Mouse (Mus musculus) heart, embryonic 11.5 days (tissue): Measurements from ENCODE around the gene Gm20388. TPM values are rescaled to one million over a fixed set of nuclear protein-coding genes. Genes with fewer than 3 reads are reported as not detected.

ENCODE experiments used
- ATAC-seq: fragments of 200-750 bp; cut with Nextera tagmentation; replicated peaks from 2 replicates; pipeline ENCODE4 v1.8.0; 2017; ENCODE audit warnings: moderate library complexity; ENCODE audit not compliant: insufficient number of reproducible peaks, low FRiP score, low TSS enrichment
- H3K27ac ChIP-seq: fragments of 300-500 bp; sonication (generic); 2 replicates; pipeline ENCODE4 v1.5.1; 2014; ENCODE audit warnings: mild to moderate bottlenecking, low read depth, low read length
- H3K27me3 ChIP-seq: fragments of 300-500 bp; sonication (generic); 2 replicates; pipeline ENCODE4 v1.6.1; 2014; ENCODE audit warnings: mild to moderate bottlenecking, low read length, mixed read lengths; ENCODE audit not compliant: control insufficient read depth, insufficient read depth
- H3K36me3 ChIP-seq: fragments of 300-500 bp; sonication (generic); 2 replicates; pipeline ENCODE4 v1.6.1; 2014; ENCODE audit warnings: mild to moderate bottlenecking, low read length, moderate library complexity, mixed read lengths; ENCODE audit not compliant: control insufficient read depth, insufficient read depth
- H3K4me1 ChIP-seq: fragments of 300-500 bp; sonication (generic); 2 replicates; pipeline ENCODE4 v1.6.1; 2014; ENCODE audit warnings: low read length; ENCODE audit not compliant: control insufficient read depth, insufficient read depth
- H3K4me2 ChIP-seq: fragments of 300-500 bp; sonication (generic); 2 replicates; pipeline ENCODE4 v1.6.1; 2014; ENCODE audit warnings: mild to moderate bottlenecking, moderate library complexity
- H3K4me3 ChIP-seq: fragments of 300-500 bp; sonication (generic); 2 replicates; pipeline ENCODE4 v1.5.1; 2014; ENCODE audit warnings: low read depth, low read length
- H3K9ac ChIP-seq: fragments of 300-500 bp; sonication (generic); 2 replicates; pipeline ENCODE4 v1.6.1; 2014; ENCODE audit warnings: mild to moderate bottlenecking, low read depth, low read length, moderate library complexity
- H3K9me3 ChIP-seq: fragments of 300-500 bp; sonication (generic); replicated peaks from 2 replicates; pipeline ENCODE4 v1.6.1; 2016; ENCODE audit warnings: low read length; ENCODE audit not compliant: control insufficient read depth
- WGBS: fragments of 180-500 bp; shearing (Covaris S2); extraction: QIAGEN DNeasy Blood & Tissue Kit; methylation state at CpG from one replicate; pipeline ENCODE4 v1.1.7; 2014; ENCODE audit not compliant: insufficient replicate concordance; 5-methylcytosine and 5-hydroxymethylcytosine counted together
- polyA plus RNA-seq: library from polyadenylated mRNA; unstranded; fragments of >200 nt; fragmentation: Nextera tagmentation; extraction: Ambion mirVana; gene quantifications from 2 replicates; pipeline ENCODE4 v1.2.1, GENCODE M21; 2014

Gene Gm20388
- polyA plus RNA-seq, 1 experiment from 2014 or later: 6.4 TPM

DNA sequence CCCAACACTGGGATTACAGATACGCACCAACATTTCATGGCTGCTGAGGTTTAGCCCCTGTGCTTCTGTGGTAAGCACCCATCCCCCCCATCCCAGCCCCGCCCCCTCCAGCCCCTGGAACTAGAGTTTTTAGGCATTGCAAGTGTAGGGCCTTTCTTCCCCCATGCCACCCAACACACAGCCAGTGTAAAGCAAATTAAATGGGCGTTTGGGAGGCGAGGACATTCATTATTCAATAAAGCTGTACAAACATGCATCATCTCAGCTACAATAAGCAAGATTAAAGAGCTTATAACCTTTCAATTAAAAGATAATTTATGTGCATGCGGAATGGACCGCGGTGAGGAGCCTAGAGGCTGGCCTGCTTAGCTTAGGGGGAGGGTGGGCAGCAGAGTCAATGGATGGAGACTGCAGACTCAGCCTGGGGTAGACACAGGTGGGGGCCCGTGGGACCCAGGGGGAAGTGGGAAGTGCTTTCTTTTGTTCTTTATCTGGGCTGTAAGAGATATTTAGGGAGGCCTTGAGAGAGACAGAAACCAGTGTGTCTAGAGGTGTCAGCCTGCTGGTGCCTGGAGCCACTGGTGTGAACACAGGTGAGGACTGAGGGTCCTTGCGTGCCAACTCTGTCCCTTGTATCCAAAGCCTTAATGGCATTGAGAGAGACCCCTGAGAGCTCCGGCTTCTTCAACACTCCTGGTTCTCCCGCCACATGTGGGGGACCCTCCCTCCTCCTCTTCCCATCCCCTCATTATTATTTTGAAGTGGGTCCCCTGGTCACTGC is 2439.9 kb downstream of the Gm20388 start:
- H3K4me1 ChIP-seq: peaks cover 24% of the 10 kb centered on the region
- no peak overlapping the region for H3K9ac ChIP-seq
- H3K36me3 ChIP-seq: no peaks in the 10 kb centered on the region
- no peak for ATAC-seq
- 32% methylated on average over 11 of the region's 11 CpGs for WGBS
- H3K4me2 ChIP-seq: no peak overlapping the region
- no peak overlapping the region for H3K4me3 ChIP-seq
- no peaks in the 10 kb centered on the region for H3K9me3 ChIP-seq
- H3K27ac ChIP-seq: no peak overlapping the region
- peaks cover 7% of the 10 kb centered on the region for H3K27me3 ChIP-seq

DNA sequence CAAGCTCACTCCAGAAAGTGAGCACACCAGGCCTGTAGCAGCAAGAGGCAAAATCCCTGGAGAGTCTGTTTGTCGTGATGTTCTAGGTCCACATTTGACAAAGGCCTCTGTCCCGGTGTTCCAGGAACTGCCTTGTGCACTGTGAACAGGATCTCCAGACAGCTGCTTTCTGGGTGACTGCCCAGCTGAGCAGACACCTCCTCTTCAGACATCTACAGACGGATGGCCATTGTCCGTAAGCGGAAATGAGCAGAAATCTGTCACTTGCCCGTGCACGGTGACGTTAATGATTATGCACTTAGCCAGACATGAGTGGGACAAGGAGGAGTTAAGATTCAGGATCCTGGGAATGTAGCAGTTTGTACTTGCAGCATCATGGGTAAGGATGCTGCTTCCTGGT is 2443.5 kb downstream of the Gm20388 start:
- WGBS: 78% methylated on average over 8 of the region's 8 CpGs
- no peak overlapping the region for H3K27ac ChIP-seq
- H3K27me3 ChIP-seq: peaks cover 22% of the 10 kb centered on the region
- no peak for ATAC-seq
- H3K4me3 ChIP-seq: no peak overlapping the region
- no peak overlapping the region for H3K9ac ChIP-seq
- no peaks in the 10 kb centered on the region for H3K9me3 ChIP-seq
- H3K36me3 ChIP-seq: no peaks in the 10 kb centered on the region
- peaks cover 10% of the 10 kb centered on the region for H3K4me1 ChIP-seq
- no peak overlapping the region for H3K4me2 ChIP-seq

DNA sequence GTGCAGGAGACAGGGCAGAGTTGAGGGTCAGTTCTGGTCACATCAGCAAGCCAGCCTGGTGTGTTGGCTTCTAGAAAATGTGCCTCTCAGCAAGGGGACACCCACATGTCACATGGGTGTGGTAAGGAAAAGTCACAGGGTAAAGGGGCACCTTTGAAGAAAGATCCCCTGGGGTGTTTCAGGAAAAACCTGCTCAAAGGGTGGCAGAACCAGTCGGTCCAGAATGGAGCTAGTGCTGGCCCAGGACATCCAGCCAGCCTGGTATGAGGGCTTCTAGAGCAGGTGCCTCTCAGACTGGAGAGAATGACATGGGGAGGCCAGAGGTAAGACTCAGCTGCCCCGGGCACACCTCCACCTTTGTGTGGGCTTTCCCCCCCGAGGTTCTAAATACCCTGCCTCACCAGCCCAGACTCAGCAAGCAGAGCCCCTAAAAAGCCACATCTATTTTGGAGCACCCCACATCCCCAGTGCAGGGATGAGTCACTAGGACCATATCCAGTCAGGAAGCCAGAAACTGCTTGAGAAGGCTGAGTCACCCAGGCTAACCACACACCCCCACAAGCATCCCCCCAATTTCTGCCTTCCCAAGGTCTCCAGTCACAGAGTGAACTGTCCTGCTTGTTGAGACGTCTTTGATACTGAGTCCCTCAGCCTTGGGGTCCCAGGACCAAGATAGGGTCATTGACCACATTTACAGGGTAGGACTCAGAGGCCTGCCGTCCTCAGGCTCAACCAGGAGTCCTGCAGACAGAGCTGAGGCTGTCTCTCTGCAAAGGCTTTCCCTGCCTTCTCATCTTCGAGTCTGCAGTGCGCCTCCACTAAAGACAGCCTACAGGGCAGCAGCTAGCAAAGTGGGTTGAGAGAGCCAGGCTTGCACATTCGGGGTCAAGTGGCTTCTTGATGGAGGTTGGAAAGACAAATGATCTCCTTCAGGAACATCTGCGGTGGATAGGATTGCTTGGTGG is 2445.3 kb downstream of the Gm20388 start:
- Histone ChIP-seq H3K4me2 (no peak overlapping the region), H3K4me1 (no peaks in the 10 kb centered on the region), H3K36me3 (no peaks in the 10 kb centered on the region), H3K9ac (no peak overlapping the region), H3K9me3 (no peaks in the 10 kb centered on the region), H3K4me3 (no peak overlapping the region), H3K27me3 (peaks cover 22% of the 10 kb centered on the region), H3K27ac (no peak overlapping the region)
- WGBS: 60% methylated on average over 9 of the region's 9 CpGs
- ATAC-seq: no peak

DNA sequence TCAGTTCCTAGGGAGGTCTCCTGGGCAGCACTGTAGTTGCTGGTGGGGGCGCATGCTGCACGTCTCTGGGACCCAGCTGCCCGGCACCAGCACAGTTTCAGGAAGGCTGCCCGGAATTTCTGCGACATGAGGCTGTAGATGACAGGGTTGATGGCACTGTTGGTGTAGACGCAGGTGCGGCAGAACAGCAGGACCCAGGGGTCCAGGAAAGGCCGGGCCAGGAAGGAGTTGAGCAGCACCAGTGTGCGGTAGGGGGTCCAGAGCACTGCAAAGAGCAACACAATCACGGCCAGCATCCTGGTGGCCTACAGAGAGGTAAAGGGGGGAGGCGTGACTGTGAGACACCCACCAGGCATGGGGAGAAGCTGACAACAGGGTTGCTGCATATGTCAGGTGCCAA is 2446.6 kb downstream of the Gm20388 start:
- H3K36me3 ChIP-seq: no peaks in the 10 kb centered on the region
- H3K27me3 ChIP-seq: peaks cover 26% of the 10 kb centered on the region
- H3K4me2 ChIP-seq: no peak overlapping the region
- no peak for ATAC-seq
- H3K4me1 ChIP-seq: no peaks in the 10 kb centered on the region
- 56% methylated on average over 11 of the region's 11 CpGs for WGBS
- no peaks in the 10 kb centered on the region for H3K9me3 ChIP-seq
- no peak overlapping the region for H3K9ac ChIP-seq
- no peak overlapping the region for H3K4me3 ChIP-seq
- H3K27ac ChIP-seq: no peak overlapping the region

DNA sequence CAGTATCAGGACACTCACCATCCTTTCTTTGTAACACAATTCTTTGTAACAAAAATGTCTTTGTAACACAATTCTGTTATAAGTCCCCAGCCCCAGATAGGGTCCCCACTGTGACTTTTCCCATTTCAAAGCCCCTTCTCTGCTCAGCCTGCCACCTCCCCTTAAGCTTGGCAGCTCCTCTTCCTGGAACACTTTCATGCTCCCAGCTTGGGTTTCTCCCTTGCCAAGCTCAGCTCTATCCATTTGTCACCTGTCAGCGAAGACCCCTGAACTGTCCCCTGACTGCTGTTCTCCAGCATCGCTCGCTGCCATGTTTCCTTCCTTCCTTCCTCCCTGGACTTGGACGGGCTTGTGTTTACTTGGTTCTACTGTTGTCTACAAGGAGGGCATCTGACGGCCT is 2447.0 kb downstream of the Gm20388 start:
- Histone ChIP-seq H3K27me3 (peaks cover 29% of the 10 kb centered on the region), H3K27ac (no peak overlapping the region), H3K36me3 (no peaks in the 10 kb centered on the region), H3K9me3 (no peaks in the 10 kb centered on the region), H3K9ac (no peak overlapping the region), H3K4me3 (no peak overlapping the region), H3K4me2 (no peak overlapping the region), H3K4me1 (no peaks in the 10 kb centered on the region)
- WGBS: 67% methylated on average over 5 of the region's 5 CpGs
- no peak for ATAC-seq

DNA sequence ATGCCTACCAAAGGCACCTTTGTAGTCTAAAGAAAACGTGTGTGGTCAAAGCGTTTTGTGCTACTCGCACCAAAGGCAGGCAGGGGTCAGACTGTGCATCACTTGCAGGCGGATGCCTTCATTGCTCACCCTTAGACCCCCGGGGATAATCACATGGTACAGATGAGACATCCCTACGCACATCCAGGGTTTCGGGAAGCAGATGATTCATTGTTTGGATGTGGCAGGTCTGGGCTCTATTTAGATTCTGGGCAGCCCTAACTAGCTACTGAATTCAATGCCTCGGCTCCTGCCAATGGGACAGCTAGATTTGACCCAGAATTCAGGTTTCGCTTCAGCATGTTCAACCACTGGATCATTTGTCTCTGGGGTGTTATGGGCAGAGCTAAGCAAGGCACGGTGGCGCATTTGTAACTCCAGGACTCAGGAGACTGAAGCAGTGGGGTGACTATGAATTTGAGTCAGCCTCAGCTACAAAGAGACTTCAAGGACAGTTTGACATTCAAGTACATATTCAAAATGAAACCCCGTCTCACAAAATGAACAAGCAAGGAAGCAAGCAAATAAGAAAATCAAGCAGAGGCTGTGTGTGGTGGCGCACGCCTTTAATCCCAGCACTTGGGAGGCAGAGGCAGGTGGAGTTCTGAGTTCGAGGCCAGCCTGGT is 2448.6 kb downstream of the Gm20388 start:
- 77% methylated on average over 15 of the region's 15 CpGs for WGBS
- Histone ChIP-seq H3K9me3 (no peaks in the 10 kb centered on the region), H3K9ac (no peak overlapping the region), H3K4me3 (no peak overlapping the region), H3K4me2 (no peak overlapping the region), H3K4me1 (no peaks in the 10 kb centered on the region), H3K27ac (no peak overlapping the region), H3K27me3 (peaks cover 23% of the 10 kb centered on the region), H3K36me3 (no peaks in the 10 kb centered on the region)
- no peak for ATAC-seq

DNA sequence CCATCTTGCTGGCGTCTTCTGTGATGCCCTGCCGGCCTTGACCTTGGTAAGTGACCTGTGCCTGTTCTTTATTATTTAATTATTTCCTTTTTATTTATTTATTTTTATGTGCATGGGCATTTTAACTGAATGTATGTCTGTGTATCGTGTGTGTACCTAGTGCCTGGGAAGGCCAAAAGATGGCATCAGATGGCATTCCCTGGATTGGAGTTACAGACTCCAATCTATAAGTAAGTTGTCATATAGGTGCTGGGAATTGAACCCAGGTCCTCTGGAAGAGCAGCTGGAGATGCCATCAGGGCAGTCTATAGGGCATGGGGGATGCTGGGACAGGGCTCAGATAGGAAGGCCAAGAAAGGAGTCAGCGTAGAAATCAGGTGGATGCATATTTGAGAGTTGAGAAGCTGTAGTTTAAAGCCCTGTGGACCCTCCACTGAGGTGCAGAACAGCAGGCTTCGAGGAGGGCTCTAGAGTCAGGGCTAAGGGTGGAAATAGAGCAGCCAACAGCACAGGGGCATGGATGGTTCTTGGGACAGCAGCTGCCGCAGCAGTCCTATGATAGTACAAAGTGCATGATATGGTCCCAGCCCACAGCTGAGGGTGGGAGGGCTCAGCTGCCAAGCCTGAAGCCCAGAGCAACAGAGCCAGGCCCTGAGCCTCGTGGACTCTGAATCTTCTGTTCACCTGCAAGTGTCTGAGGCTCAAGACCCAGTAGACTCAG is 2450.2 kb downstream of the Gm20388 start, which contains the start of gene Trhr2:
Gene Trhr2, minus strand, starts transcription at position 51 of the 721 bp plus-strand sequence.
- Histone ChIP-seq H3K4me3 (no peak within 1 kb of the TSS), H3K9ac (no peak within 1 kb of the TSS), H3K9me3 (no peaks in the 10 kb centered on the region), H3K36me3 (no peaks in the 10 kb centered on the region), H3K4me1 (no peaks in the 10 kb centered on the region), H3K27me3 (peaks cover 22% of the 10 kb centered on the region), H3K27ac (no peak within 1 kb of the TSS), H3K4me2 (no peak within 1 kb of the TSS)
- no peak for ATAC-seq
- WGBS: 74% methylated on average over 7 of the region's 7 CpGs

DNA sequence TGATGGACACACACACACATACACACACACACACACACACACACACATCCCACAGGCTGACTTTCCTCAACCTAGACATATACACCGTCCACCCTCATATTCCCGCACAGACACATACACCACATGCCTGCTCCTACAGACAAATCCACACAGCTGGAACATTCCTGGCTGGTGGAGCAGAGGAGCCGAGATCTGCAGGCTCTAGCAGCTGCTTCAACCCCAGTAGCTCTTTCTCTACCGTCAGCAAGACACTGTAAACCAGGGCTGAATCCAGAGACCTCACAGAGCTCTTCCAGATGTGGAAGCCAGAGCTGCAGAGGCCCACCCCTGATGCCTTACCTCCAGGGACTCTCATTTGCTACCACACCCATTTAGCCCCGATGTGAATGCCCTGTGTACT is 2451.6 kb downstream of the Gm20388 start:
- no peak overlapping the region for H3K4me2 ChIP-seq
- WGBS: 49% methylated on average over 5 of the region's 5 CpGs
- no peak overlapping the region for H3K4me3 ChIP-seq
- no peak overlapping the region for H3K27ac ChIP-seq
- H3K36me3 ChIP-seq: no peaks in the 10 kb centered on the region
- H3K9me3 ChIP-seq: no peaks in the 10 kb centered on the region
- H3K27me3 ChIP-seq: peaks cover 14% of the 10 kb centered on the region
- no peak for ATAC-seq
- H3K4me1 ChIP-seq: no peaks in the 10 kb centered on the region
- H3K9ac ChIP-seq: no peak overlapping the region
